Mouse (Mus musculus) erythroblast, embryonic 14.5 days (primary cell): Measurements from ENCODE around the gene Supt6. TPM values are rescaled to one million over a fixed set of nuclear protein-coding genes. Genes with fewer than 3 reads are reported as not detected.

Experiments
- H3K27me3 ChIP-seq: 2 replicates; pipeline ENCODE4 v1.6.1; 2012; ENCODE audit warnings: inconsistent platforms; ENCODE audit not compliant: control insufficient read depth
- H3K36me3 ChIP-seq: 2 replicates; pipeline ENCODE4 v1.6.1; 2012; ENCODE audit warnings: mild to moderate bottlenecking, inconsistent platforms; ENCODE audit not compliant: control insufficient read depth
- H3K4me1 ChIP-seq: 2 replicates; pipeline ENCODE4 v1.6.1; 2012; ENCODE audit warnings: inconsistent platforms; ENCODE audit not compliant: control insufficient read depth
- H3K4me3 ChIP-seq: replicated peaks from 2 replicates; pipeline ENCODE3; 2012; ENCODE audit warnings: moderate library complexity, mild to moderate bottlenecking, inconsistent platforms
- H3K9me3 ChIP-seq: 2 replicates; pipeline ENCODE4 v1.6.1; 2012; ENCODE audit warnings: low read length, inconsistent platforms, mixed read lengths; ENCODE audit not compliant: control insufficient read depth
- GATA1 ChIP-seq: IDR thresholded peaks from 2 replicates; pipeline ENCODE4 v1.6.1; 2012; ENCODE audit warnings: low read length, inconsistent platforms, mixed read lengths
- TAL1 ChIP-seq: IDR thresholded peaks from 3 replicates; pipeline ENCODE4 v1.6.1; 2012; ENCODE audit warnings: low read length, inconsistent platforms, mixed read lengths
- polyA plus RNA-seq: library from polyadenylated mRNA; stranded (reverse); fragments of >175 nt; gene quantifications from 2 replicates; pipeline ENCODE4 v1.2.3, GENCODE M21; 2012

Gene Supt6
- polyA plus RNA-seq, 1 experiment: 9.4 TPM

DNA sequence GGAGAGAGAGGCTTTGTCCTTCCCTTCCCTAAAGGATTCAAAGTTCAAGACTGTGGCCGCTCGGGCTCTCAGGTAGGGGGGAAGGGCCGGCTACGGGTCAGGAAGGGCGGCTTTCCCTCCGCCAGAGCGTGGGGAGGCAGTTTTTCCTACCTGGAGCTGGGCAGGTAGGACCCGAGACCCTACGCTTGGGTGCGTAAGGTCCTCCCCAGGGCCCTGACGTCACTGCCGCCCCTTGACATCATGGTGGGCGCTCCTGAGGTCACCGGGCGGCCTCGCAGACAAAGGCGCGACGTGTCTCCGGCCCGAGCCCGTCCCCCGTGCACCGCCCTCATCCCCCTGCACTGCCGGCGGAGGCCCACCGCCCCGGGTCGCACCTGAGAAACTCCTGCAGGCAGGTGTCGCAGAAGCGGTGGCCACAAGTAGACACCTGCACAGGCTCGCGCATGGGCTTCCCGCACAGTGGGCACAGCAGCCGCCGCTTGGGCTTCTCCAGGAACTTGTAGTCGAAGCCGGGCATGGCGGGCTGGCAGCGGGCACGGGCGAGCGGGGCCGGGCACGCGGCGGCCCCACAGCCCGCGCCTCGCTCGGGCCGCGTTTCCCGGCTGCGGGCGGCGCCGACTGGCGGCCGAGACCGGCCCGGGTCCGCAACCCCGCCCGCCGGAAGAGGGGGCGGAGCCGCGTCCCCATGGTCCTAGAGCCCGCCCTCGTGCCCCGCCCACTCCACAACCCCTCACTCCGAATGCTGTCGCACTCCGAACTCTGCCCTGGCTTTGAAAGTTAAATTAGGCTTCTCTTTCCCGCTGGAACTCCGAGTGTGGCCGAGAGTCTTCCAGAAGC is 80.6 kb downstream of the Supt6 start, which contains the start of gene Traf4:
Traf4 (minus strand) TSS at position 666 of the 837 bp plus-strand sequence.
- Histone ChIP-seq H3K9me3 (no peaks in the 10 kb centered on the region), H3K36me3 (peaks cover 58% of the 10 kb centered on the region), H3K4me1 (peaks cover 98% of the 10 kb centered on the region), H3K27me3 (no peaks in the 10 kb centered on the region), H3K4me3 (peak within 1 kb of the TSS; percentile 90)
- TF ChIP-seq TAL1 (no peak), GATA1 (no peak)

DNA sequence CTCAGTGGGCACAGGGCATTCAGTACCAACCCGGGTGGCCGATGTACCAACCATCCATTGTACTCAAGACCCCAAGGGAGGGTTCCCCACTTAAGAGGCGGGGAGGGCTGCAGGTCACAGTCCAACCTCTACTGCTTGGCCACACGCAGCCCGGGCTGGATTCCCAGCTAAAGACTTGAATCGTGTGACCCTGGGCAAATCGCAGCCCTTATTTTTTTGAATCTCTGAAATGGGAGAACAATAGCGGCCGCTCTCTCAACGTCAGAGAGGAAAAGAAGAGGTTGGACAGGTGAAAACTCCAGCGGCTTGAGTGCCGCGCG is 81.2 kb downstream of the Supt6 start:
- Histone ChIP-seq H3K4me3 (peak overlapping the region; percentile 90), H3K9me3 (no peaks in the 10 kb centered on the region), H3K27me3 (no peaks in the 10 kb centered on the region), H3K36me3 (peaks cover 63% of the 10 kb centered on the region), H3K4me1 (peaks cover 98% of the 10 kb centered on the region)
- no peak for TF ChIP-seq TAL1
- no peak for TF ChIP-seq GATA1

DNA sequence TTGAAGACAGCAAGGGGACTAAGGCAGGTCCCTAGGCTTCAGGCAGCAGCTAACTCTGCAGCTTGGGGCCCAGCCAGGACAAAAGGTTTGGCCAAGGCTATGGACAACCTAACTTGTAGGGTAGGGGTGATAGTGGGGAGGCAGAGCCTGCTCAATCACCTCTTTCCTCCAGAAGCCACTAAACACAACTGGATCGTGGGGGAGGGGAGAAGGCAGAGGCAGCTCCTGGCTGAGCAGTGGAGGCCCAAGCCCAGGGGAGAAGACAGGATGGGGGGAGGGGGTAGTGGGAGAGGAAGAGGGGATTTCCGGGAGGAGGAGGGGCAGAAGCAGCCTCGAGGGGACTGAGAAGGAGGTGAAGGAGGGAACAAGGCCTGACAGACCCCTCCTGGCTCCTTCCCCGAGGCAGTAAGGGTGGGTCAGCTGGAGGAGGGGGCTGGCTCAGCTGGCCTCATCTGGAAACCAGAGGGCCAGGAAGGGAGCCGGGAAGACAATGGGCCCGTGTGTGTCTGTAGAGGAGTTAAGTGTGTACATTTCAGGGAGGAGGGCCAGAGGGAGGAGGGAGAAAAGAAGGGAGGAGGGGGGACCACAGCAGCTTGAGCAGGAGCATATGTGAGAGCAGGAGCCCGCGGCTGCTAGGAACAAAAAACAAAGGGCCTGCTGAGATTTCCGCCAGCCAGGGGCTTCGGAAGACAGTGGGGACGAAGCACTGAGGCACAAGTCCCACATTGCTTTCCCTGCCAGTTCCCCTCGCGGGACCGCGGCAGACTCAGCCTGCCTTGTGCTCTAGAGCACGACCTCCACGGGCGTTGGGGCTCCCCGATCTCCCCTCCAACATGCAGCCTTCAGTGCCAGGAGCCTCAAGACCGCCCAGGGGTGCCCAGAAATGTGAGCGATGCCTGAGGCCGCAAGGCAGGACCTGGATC is 81.8 kb downstream of the Supt6 start:
- Histone ChIP-seq H3K36me3 (peaks cover 69% of the 10 kb centered on the region), H3K4me1 (peaks cover 98% of the 10 kb centered on the region), H3K9me3 (no peaks in the 10 kb centered on the region), H3K27me3 (no peaks in the 10 kb centered on the region), H3K4me3 (peak overlapping the region; percentile 90)
- no peak for TF ChIP-seq TAL1
- TF ChIP-seq GATA1: no peak

DNA sequence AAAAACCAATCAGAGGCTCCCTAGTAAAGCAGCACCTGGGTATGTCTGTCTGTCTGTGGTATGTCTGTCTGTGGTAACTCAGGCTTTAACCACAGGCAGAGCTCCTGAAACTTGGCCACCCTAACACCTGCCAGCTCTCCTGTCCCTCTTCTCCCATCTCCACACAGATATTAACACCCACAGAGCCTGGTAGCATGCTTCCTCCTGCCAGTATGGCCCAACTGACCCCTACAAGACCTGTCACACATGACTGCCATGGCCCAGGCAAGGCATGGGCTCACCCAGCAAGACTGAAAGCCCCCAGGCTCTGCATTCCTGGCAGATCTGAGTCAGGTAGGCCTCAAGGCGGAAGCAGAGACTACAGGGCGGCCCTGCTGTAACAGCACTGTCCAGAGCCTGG is 82.7 kb downstream of the Supt6 start:
- TF ChIP-seq TAL1 (no peak), GATA1 (no peak)
- H3K4me3 ChIP-seq: peak overlapping the region; percentile 90
- H3K9me3 ChIP-seq: no peaks in the 10 kb centered on the region
- peaks cover 92% of the 10 kb centered on the region for H3K4me1 ChIP-seq
- H3K36me3 ChIP-seq: peaks cover 78% of the 10 kb centered on the region
- no peaks in the 10 kb centered on the region for H3K27me3 ChIP-seq

DNA sequence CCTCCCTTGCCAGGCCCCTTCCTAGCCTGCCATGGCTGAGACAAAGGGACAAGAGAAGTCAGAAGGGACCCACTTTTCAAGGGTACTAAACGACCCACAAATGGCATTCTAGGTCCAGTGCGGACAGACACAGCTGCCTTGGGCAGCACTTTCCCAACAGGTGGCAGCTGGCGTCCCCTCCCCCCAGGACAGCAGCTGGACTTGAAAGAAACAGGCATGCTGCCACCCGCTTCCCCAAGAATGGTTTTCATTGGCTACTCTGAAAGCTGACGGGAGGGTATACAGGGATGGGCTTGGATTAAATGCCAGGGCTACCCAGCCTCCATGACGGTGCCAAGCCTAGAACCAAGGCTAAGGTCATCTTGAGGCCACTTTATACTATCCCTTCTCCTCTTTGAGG is 83.3 kb downstream of the Supt6 start:
- TF ChIP-seq GATA1 (no peak), TAL1 (no peak)
- Histone ChIP-seq H3K9me3 (no peaks in the 10 kb centered on the region), H3K4me1 (peaks cover 92% of the 10 kb centered on the region), H3K27me3 (no peaks in the 10 kb centered on the region), H3K36me3 (peaks cover 78% of the 10 kb centered on the region), H3K4me3 (peak overlapping the region; percentile 90)

DNA sequence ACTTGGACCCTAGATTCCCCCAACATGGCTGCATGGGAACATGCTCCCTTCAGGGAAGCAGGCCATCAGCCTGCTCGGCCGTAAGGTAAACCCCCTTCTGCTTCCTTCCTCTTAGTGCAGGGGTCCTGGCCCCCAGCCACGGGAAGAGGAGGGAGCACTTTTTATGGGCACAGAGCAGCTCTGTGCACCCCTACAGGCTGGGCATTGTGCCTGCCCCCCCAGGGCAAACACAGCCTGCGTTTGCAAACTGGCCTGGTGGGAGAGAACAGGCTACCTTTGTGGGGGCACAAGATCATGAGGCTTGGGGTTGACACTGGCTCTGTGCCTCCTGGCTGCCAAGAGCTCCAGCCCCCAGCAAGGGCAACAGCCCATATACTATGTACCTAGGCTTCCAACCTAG is 83.8 kb downstream of the Supt6 start:
- TF ChIP-seq TAL1 (no peak), GATA1 (no peak)
- H3K36me3 ChIP-seq: peaks cover 78% of the 10 kb centered on the region
- H3K4me1 ChIP-seq: peaks cover 88% of the 10 kb centered on the region
- peak overlapping the region; percentile 90 for H3K4me3 ChIP-seq
- no peaks in the 10 kb centered on the region for H3K9me3 ChIP-seq
- no peaks in the 10 kb centered on the region for H3K27me3 ChIP-seq

DNA sequence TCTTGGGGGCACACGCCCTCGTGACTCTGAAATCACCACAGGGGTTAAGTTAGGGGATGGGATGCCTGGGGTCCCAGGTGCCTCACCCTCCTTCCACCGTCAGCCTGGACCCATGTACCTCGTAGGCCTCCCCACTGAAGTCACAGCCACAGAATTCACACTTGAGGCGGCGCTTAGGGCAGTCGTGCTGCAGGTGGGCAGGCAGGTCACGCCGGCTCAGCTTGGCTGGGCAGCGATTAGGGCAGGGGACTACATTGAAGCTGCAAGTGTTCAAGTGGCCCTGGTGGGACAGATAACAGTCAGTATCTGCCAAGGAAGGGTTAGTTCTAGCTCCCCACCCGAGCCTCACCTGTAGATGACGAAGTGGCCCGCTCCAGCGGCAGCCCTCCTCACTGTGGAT is 84.6 kb downstream of the Supt6 start:
- Histone ChIP-seq H3K9me3 (no peaks in the 10 kb centered on the region), H3K4me3 (no peak overlapping the region), H3K27me3 (no peaks in the 10 kb centered on the region), H3K36me3 (peaks cover 79% of the 10 kb centered on the region), H3K4me1 (peaks cover 80% of the 10 kb centered on the region)
- TF ChIP-seq TAL1: no peak
- TF ChIP-seq GATA1: no peak

DNA sequence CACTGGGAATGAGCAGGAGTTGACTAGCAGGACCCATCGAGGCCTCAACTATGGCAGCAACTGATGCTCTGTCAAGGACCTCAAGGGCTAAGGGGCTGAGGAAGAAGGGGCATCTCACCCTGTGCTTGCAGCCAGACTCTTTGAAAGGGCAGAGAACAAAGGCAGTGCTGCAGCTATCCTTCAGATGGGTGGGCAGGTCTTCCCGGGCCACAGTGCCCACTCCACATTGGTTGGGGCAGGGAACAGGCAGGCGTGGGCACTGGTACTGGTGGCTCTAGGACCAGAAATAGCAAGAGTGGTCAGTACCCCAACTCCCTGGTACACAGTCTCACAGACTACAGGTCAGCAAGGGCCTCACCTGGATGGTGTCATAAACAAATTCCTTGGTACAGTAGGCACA is 85.1 kb downstream of the Supt6 start:
- Histone ChIP-seq H3K36me3 (peaks cover 82% of the 10 kb centered on the region), H3K27me3 (no peaks in the 10 kb centered on the region), H3K4me3 (no peak overlapping the region), H3K9me3 (no peaks in the 10 kb centered on the region), H3K4me1 (peaks cover 75% of the 10 kb centered on the region)
- TF ChIP-seq TAL1: no peak
- TF ChIP-seq GATA1: no peak

DNA sequence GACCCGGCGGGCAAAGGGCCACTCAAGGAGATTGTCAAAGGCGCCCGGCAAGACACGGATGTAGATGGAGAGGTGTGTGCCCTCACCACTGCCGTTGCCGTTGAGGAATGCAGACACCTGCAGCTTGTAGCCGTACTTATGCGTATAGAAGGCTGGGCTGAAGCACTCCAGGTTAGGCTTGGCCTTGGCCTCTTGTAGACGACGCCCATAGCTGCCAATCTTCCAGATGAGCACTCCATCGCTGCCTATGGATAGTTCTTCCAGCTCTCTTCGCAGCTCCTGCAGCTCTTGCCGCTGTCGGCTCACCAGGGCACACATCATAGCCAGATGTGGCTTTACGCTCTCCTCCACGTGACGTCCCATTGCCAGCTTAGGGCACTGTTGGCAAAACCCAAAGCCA is 85.6 kb downstream of the Supt6 start:
- Histone ChIP-seq H3K36me3 (peaks cover 86% of the 10 kb centered on the region), H3K9me3 (no peaks in the 10 kb centered on the region), H3K4me3 (no peak overlapping the region), H3K27me3 (no peaks in the 10 kb centered on the region), H3K4me1 (peaks cover 71% of the 10 kb centered on the region)
- no peak for TF ChIP-seq TAL1
- no peak for TF ChIP-seq GATA1
